Mouse (Mus musculus) brain, embryonic 14.5 days (tissue): Measurements from ENCODE around the gene Hist1h2ag. TPM values are rescaled to one million over a fixed set of nuclear protein-coding genes. Genes with fewer than 3 reads are reported as not detected.
A peak's percentile ranks its signal among the peaks of the same experiment; 100 is the strongest.

Source experiments
- DNase-seq: peaks from one replicate; pipeline ENCODE4 v3.0.0-alpha.2; 2011; ENCODE audit warnings: low read depth
- CTCF ChIP-seq: fragments of 200-500 bp; IDR thresholded peaks from 2 replicates; pipeline ENCODE4 v1.5.1; 2012; ENCODE audit warnings: inconsistent platforms, mild to moderate bottlenecking, moderate library complexity, borderline replicate concordance; ENCODE audit not compliant: insufficient read depth, insufficient read length; ENCODE audit errors: extremely low read depth
- POLR2A ChIP-seq: fragments of 200-500 bp; IDR thresholded peaks from 2 replicates; pipeline ENCODE4 v1.6.1; 2012; ENCODE audit warnings: mild to moderate bottlenecking, inconsistent platforms, borderline replicate concordance; ENCODE audit not compliant: poor library complexity, insufficient read depth, insufficient read length, severe bottlenecking; ENCODE audit errors: extremely low read depth
- polyA plus RNA-seq: library from polyadenylated mRNA; depleted of rRNA; stranded (reverse); fragments of >200 nt; gene quantifications from 2 replicates; pipeline ENCODE4 v1.2.3, GENCODE M21; 2012

Hist1h2ag gene
- polyA plus RNA-seq, 1 experiment: 32.1 TPM

GRCm38 (mm10) chr13:22015479-22016450 lies 27.0 kb downstream of the Hist1h2ag start:
- no peak for TF ChIP-seq POLR2A
- TF ChIP-seq CTCF: no peak
- peak; percentile 77 for DNase-seq

DNA sequence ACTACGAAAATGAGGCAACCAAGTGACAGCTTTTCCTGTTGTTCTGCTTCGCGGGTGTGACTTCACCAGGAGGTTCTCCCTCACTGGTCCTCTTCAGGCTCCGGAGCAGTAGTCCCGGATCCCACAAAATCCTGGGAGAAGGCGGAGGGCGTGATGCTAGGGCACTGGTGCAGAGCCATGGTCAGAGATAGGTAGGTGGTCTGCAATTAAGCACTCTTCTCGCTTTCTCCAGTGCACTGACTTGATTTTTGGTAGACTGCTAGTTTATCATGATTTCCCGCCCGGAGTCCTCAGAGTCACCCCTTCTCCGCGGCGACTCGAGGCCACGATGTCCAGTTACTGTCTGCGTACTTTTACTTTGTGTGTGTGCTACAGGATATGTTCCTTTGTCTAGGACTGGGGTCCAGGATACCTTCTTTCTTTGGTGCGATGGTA lies 28.3 kb downstream of the Hist1h2ag start:
- TF ChIP-seq POLR2A (no peak), CTCF (no peak)
- peak; percentile 47 for DNase-seq

GRCm38 (mm10) chr13:22013716-22014115 lies 29.0 kb downstream of the Hist1h2ag start:
- TF ChIP-seq CTCF (no peak), POLR2A (no peak)
- peak; percentile 51 for DNase-seq

GRCm38 (mm10) chr13:22009642-22010041 lies 33.1 kb downstream of the Hist1h2ag start, which contains the start of gene Prss16:
TSS of gene Prss16 (minus strand) at chr13:22009742.
- TF ChIP-seq CTCF: no peak
- TF ChIP-seq POLR2A: no peak

DNA sequence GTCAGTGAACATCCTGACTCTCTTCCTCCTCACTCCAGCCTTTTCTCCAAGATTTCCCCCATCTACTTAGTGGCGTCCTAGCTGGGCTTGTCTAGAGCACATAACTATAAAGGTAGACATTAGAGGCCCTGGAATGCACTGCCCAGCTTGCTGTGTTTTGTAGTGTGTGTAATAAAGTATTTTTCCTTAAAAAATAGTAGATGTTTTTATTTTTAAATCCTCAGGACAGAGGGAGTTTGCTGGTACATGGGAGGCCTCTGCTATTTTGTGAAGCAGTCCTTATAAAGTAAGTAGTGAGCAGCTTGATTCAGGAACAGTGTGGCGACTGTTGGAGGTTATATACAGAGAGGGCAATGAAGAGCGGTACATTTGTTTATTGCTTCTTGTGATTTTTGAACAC lies 34.0 kb downstream of the Hist1h2ag start:
- no peak for TF ChIP-seq POLR2A
- TF ChIP-seq CTCF: no peak
- DNase-seq: no peak

More at GRCm38 (mm10) chr13:22009642-22010041, 33.1 kb downstream of the Hist1h2ag start, which contains the start of gene Prss16:
- DNase-seq: no peak

- DNase-seq: no peak
- no peak for TF ChIP-seq POLR2A
- TF ChIP-seq CTCF: no peak
Observed at GRCm38 (mm10) chr13:22007872-22008271, 34.9 kb downstream of the Hist1h2ag start.

DNA sequence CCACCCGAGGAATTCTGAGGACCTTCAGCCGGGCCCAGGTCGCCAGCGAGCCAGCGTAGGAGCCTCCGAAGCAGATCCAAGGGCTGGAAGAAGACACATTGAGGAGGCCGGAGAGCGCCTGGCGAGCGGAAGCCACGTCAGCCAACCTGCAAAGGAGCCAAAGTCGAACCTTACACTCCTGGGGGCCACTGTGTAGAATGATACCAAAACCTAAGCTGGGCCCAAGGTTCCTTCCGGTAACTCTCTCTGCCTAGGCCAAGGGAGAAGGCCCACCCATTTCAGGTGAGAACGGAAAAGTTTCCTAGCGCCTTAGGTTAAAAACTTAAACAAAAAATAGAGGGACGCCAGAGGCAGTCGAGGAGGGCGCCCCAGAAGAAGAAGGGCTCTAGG lies 35.6 kb downstream of the Hist1h2ag start:
- TF ChIP-seq POLR2A (no peak), CTCF (no peak)
- DNase-seq: no peak

GRCm38 (mm10) chr13:22006334-22007120 lies 36.2 kb downstream of the Hist1h2ag start:
- DNase-seq: peak; percentile 58
- no peak for TF ChIP-seq POLR2A
- no peak for TF ChIP-seq CTCF

- DNase-seq: peak; percentile 78
- no peak for TF ChIP-seq POLR2A
- no peak for TF ChIP-seq CTCF
Observed at GRCm38 (mm10) chr13:22005605-22006333, 37.0 kb downstream of the Hist1h2ag start.

GRCm38 (mm10) chr13:22001823-22002222 lies 40.9 kb downstream of the Hist1h2ag start:
- TF ChIP-seq CTCF (no peak), POLR2A (no peak)
- DNase-seq: no peak

- TF ChIP-seq CTCF (no peak), POLR2A (no peak)
- no peak for DNase-seq
Observed at GRCm38 (mm10) chr13:22001346-22001745, 41.4 kb downstream of the Hist1h2ag start.

DNA sequence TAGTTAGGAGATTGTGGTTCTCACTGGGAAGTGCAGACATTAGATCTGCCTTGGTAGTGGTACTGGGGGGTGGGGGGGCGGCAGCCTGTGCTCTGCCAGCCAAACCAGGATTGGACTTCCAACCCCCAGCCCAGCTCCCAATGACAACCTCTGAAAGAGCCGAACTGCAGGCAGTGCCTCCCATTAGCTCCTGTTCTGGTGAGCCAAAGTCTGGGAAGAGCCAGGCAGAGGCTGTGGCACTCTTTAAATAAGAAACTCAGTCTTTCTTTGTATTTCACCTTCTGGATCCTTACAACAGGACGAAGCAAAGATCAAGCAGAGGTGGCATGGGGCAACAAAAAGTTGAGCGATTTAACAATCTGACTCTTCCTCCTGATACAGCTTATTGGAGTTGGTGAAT lies 43.6 kb downstream of the Hist1h2ag start:
- TF ChIP-seq CTCF (no peak), POLR2A (no peak)
- no peak for DNase-seq
